Mouse (Mus musculus) erythroblast, embryonic 14.5 days (primary cell): Measurements from ENCODE around the gene Derl3. TPM values are rescaled to one million over a fixed set of nuclear protein-coding genes. Genes with fewer than 3 reads are reported as not detected.
"Not testable (repeated sequence)": the region's sequence is repeated elsewhere in the genome, so short reads cannot be mapped to it uniquely, and the experiment has no call there.

Source experiments
- H3K27me3 ChIP-seq: 2 replicates; pipeline ENCODE4 v1.6.1; 2012; ENCODE audit warnings: inconsistent platforms; ENCODE audit not compliant: control insufficient read depth
- H3K36me3 ChIP-seq: 2 replicates; pipeline ENCODE4 v1.6.1; 2012; ENCODE audit warnings: mild to moderate bottlenecking, inconsistent platforms; ENCODE audit not compliant: control insufficient read depth
- H3K4me1 ChIP-seq: 2 replicates; pipeline ENCODE4 v1.6.1; 2012; ENCODE audit warnings: inconsistent platforms; ENCODE audit not compliant: control insufficient read depth
- H3K4me3 ChIP-seq: replicated peaks from 2 replicates; pipeline ENCODE3; 2012; ENCODE audit warnings: moderate library complexity, mild to moderate bottlenecking, inconsistent platforms
- H3K9me3 ChIP-seq: 2 replicates; pipeline ENCODE4 v1.6.1; 2012; ENCODE audit warnings: low read length, inconsistent platforms, mixed read lengths; ENCODE audit not compliant: control insufficient read depth
- GATA1 ChIP-seq: IDR thresholded peaks from 2 replicates; pipeline ENCODE4 v1.6.1; 2012; ENCODE audit warnings: low read length, inconsistent platforms, mixed read lengths
- TAL1 ChIP-seq: IDR thresholded peaks from 3 replicates; pipeline ENCODE4 v1.6.1; 2012; ENCODE audit warnings: low read length, inconsistent platforms, mixed read lengths
- polyA plus RNA-seq: library from polyadenylated mRNA; stranded (reverse); fragments of >175 nt; gene quantifications from 2 replicates; pipeline ENCODE4 v1.2.3, GENCODE M21; 2012

The Derl3 gene
- polyA plus RNA-seq, 1 experiment: not detected

- no peak overlapping the region for H3K4me3 ChIP-seq
- peaks cover 24% of the 10 kb centered on the region for H3K4me1 ChIP-seq
- no peaks in the 10 kb centered on the region for H3K9me3 ChIP-seq
- H3K27me3 ChIP-seq: peaks cover 21% of the 10 kb centered on the region
- H3K36me3 ChIP-seq: peaks cover 10% of the 10 kb centered on the region
- TF ChIP-seq TAL1 (no peak), GATA1 (no peak)
These were observed 39.1 kb upstream of the Derl3 start for GRCm38 (mm10) chr10:75854096-75854495.

- Histone ChIP-seq H3K9me3 (no peaks in the 10 kb centered on the region), H3K27me3 (peaks cover 21% of the 10 kb centered on the region), H3K36me3 (peaks cover 10% of the 10 kb centered on the region), H3K4me1 (peaks cover 31% of the 10 kb centered on the region), H3K4me3 (no peak overlapping the region)
- TF ChIP-seq GATA1 (no peak), TAL1 (no peak)
These were observed 38.4 kb upstream of the Derl3 start for GRCm38 (mm10) chr10:75854791-75855190.

GRCm38 (mm10) chr10:75855416-75855981, 37.7 kb upstream of the Derl3 start:
- no peak overlapping the region for H3K4me3 ChIP-seq
- H3K27me3 ChIP-seq: peaks cover 16% of the 10 kb centered on the region
- TF ChIP-seq TAL1 (no peak), GATA1 (no peak)
- H3K4me1 ChIP-seq: peaks cover 38% of the 10 kb centered on the region
- peaks cover 12% of the 10 kb centered on the region for H3K36me3 ChIP-seq
- H3K9me3 ChIP-seq: no peaks in the 10 kb centered on the region

- Histone ChIP-seq H3K36me3 (peaks cover 12% of the 10 kb centered on the region), H3K4me1 (peaks cover 42% of the 10 kb centered on the region), H3K9me3 (no peaks in the 10 kb centered on the region), H3K4me3 (no peak overlapping the region), H3K27me3 (peaks cover 7% of the 10 kb centered on the region)
- no peak for TF ChIP-seq GATA1
- TF ChIP-seq TAL1: no peak
These were observed 36.9 kb upstream of the Derl3 start for GRCm38 (mm10) chr10:75856155-75856907.

GRCm38 (mm10) chr10:75856976-75857375, 36.2 kb upstream of the Derl3 start:
- Histone ChIP-seq H3K36me3 (peaks cover 12% of the 10 kb centered on the region), H3K9me3 (peaks cover 4% of the 10 kb centered on the region; the same call in 1 of the 2 replicates), H3K4me1 (peaks cover 40% of the 10 kb centered on the region), H3K27me3 (peaks cover under 1% of the 10 kb centered on the region), H3K4me3 (no peak overlapping the region)
- TF ChIP-seq TAL1 (no peak), GATA1 (no peak)

GRCm38 (mm10) chr10:75857598-75857997, 35.6 kb upstream of the Derl3 start:
- TF ChIP-seq TAL1 (no peak), GATA1 (no peak)
- H3K9me3 ChIP-seq: peaks cover 9% of the 10 kb centered on the region
- no peaks in the 10 kb centered on the region for H3K27me3 ChIP-seq
- no peak overlapping the region for H3K4me3 ChIP-seq
- H3K4me1 ChIP-seq: peaks cover 36% of the 10 kb centered on the region
- peaks cover 12% of the 10 kb centered on the region for H3K36me3 ChIP-seq

- Histone ChIP-seq H3K27me3 (no peaks in the 10 kb centered on the region), H3K4me1 (peaks cover 33% of the 10 kb centered on the region), H3K36me3 (peaks cover 12% of the 10 kb centered on the region), H3K9me3 (peaks cover 12% of the 10 kb centered on the region), H3K4me3 (peak overlapping the region; percentile 75)
- TF ChIP-seq GATA1: no peak
These were observed 34.0 kb upstream of the Derl3 start for GRCm38 (mm10) chr10:75859107-75859746.

GRCm38 (mm10) chr10:75859786-75860470, 33.3 kb upstream of the Derl3 start, which contains the start of gene Mif:
Gene Mif (minus strand): TSS chr10:75860240.
- H3K4me1 ChIP-seq: peaks cover 33% of the 10 kb centered on the region

GRCm38 (mm10) chr10:75860746-75861145, 32.5 kb upstream of the Derl3 start:
- Histone ChIP-seq H3K4me3 (no peak overlapping the region), H3K36me3 (peaks cover 12% of the 10 kb centered on the region), H3K27me3 (no peaks in the 10 kb centered on the region), H3K4me1 (peaks cover 33% of the 10 kb centered on the region), H3K9me3 (peaks cover 12% of the 10 kb centered on the region)
- no peak for TF ChIP-seq GATA1
- TF ChIP-seq TAL1: no peak

More at GRCm38 (mm10) chr10:75859786-75860470, 33.3 kb upstream of the Derl3 start, which contains the start of gene Mif:
- Histone ChIP-seq H3K36me3 (peaks cover 12% of the 10 kb centered on the region), H3K9me3 (peaks cover 12% of the 10 kb centered on the region), H3K4me3 (peak within 1 kb of the TSS; percentile 75)
- not testable (repeated sequence) for H3K27me3 ChIP-seq
